Mouse (Mus musculus): ENCODE data around the gene Kif4. TPM values are rescaled to one million over a fixed set of nuclear protein-coding genes. Genes with fewer than 3 reads are reported as not detected.

The Kif4 gene
- total RNA-seq, 2 experiments from 2014 or later: 29.3 to 32.1 TPM

DNA sequence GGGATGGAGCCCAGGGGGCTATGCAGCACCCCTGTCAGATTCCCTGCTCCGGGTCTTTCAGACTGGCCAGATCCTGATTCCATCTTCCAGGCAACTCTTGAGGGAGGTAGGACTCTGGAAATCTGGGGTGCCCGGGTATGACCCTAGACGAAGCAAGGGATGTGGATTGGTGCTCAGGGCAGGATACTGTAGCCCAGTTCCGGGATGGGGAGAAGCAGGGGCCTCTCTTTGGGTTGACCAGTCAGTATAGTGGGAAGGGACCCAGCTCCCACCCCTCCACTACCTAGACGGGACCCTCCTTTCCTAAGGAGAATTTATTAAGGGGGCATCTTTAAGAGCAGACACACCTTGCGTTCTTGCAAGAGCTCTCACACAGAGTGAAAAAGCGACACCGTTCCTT lies 104.7 kb downstream of the Kif4 start:
- DNase-seq: no peak

DNA sequence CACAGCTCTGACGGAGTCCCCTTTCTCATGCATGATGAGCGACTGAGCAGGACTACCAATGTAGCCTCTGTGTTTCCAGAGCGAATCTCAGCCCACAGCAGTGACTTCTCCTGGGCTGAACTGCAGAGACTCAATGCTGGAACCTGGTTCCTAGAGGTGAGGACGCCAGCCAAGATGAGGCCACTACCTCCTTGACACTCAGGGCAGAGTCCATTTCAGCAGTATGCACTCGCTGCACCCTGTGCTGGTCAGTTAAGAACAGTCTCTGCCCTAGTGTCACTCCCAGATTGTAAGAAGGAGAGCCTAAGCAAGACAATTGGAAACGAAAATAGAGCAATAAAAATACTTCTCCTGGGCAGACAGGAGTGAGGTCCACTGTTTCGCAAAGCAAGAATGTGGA lies 108.8 kb downstream of the Kif4 start:
- no peak for DNase-seq

DNA sequence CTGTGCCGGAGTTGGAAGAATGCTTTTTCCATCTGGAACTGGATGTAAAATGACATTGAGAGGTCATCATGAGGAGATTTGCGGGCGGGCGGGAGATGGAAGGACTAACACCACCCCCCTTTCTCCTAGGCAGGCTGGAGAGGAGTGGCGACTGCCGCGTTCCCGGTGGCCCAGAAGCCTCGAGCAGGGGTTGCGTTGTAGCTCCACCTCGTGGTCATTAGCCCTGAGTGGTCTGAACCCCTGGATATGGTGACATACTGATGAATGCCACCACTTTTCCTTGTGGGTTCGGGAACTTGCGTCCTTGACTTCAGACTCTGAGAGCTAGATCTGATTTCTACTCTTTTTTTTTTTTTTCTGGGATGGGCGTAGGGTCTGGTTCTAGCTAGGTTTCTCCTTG lies 113.4 kb downstream of the Kif4 start:
- DNase-seq: peak; percentile 78

DNA sequence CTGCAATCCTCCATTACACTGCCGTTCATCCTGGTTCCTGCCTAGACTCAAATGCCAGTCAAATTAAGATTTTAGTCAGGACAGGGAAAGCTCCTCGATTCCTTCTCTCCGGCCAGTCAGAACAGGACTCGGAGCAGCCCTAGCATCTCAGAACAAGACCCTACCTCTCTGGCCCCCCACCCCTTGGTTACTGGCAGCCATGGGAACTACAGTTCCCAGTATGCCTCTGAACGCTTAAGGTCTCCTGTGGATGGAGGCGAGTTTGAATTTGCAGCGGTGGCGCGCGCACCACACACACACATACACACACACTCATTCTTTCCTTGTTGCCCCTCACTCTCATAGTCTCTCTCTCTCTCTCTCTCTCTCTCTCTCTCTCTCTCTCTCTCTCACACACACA lies 113.9 kb downstream of the Kif4 start:
- DNase-seq: no peak

DNA sequence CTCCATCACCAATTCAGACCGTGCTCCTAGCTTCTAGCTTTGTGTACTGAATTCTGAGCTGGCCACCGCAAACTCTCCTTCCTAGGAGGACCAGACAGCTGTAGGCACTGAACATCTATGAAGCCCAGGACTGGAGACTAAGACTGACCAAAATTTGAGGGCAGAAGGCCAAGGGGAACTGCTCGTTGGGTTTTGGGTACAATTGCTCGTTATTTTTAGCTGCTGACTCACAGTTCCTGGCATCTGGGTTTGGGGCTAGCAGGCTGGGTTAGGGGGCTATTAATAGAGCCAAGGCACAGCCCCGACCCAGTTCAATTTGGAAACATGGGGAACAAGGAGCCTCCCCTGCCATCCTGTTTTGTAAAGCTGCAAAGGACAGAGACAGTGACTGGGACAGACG lies 115.2 kb downstream of the Kif4 start:
- DNase-seq: peak; percentile 51

DNA sequence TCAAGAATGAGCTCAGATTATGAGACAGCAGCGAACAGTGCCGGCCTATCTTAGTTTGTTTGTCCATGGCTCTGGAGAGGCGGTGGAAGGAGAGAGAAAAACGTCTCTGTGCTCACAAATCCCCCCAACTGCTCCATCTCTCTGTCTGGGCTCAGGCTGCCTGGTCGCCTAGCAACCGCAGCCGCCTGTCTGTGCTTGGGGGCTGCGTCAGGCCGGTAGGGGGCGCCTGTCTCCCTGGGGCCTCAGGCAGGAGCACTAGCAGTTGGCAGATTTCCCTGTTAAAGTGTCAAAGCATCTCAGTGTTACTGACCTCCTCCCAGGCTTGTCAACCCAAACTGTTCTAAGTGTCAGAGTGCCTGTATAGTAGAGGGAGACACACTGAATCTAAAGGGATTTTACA lies 116.4 kb downstream of the Kif4 start:
- peak; percentile 81 for DNase-seq

DNA sequence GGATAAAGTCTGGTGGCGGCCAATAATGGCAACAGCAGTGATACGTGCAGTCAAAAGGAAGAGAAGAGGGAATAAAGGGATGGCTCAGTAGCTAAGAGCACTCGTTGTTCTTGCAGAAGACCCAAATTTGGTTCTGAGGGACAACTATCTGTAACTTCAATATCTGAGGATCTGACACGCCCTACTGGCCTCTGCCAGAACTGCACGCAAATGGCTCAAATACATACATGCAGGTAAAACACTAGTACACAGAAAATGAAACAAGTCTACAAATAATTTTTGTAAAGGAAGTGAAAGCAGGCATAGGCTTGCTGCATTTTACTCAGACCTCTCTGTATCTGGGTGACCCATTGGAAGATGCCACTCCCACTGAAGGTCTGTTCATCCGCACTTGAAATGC lies 140.3 kb downstream of the Kif4 start:
- no peak for DNase-seq

DNA sequence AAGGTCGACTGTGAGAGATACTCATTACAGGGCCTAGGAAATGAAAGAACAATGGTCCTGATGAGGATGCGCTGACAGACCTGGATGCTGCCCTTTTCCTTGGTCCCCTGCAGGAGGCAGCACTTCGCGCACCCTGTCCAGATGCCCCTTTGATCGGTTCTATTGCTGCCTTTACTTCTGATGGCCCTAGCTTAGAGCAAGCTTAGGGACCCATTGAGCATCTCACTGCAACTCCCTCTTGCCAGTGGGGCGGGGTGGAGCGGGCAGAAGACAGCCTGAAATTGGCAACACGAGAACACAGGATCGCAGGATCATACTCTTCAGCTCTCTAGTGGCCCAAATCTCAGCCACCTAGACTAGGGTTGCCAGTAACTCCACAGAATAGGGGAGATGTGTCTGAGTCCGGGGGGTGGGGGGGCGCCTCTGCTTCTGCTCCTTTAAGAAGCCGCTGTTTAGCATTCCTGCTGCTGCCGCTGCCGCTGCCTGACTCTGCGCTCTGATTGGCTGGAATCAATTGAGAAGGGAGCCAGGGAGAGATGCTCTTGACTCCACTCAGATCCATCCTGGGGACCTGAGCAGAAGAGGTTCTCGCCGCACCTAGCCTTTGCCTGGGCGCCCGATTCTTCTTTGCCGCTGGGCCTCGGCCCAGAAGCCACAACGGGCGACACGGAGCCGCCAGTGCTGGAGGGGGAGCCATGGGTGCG lies 141.8 kb downstream of the Kif4 start, which contains the start of gene Dlg3:
Dlg3 (plus strand) TSS at position 542 of the 704 bp plus-strand sequence.
- DNase-seq: peak; percentile 39

DNA sequence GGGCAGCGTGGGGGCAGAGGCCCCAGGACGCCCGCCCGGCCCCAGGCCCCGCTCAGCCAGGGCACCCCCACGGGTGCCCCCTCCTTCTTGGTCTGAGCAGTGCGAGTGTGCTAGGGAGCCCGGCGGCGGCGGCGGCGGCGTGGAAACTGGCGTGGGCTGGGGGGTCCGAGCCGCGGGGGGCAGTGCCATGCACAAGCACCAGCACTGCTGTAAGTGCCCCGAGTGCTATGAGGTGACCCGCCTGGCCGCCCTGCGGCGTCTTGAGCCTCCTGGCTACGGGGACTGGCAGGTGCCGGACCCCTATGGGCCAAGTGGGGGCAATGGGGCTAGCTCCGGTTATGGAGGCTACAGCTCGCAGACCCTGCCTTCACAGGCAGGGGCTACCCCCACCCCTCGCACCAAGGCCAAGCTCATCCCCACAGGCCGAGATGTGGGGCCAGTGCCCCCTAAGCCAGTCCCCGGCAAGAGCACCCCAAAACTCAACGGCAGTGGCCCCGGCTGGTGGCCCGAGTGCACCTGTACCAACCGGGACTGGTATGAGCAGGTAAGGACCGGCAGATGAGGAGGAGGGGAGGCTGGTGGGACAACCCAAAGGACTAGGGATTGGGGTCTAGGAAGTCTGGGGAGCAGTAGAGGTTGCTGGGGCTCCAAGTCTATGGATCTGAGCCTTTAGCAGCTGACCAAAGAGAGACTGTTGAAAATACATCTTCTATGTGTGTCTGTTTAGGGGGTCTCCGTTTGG lies 142.5 kb downstream of the Kif4 start:
- no peak for DNase-seq

DNA sequence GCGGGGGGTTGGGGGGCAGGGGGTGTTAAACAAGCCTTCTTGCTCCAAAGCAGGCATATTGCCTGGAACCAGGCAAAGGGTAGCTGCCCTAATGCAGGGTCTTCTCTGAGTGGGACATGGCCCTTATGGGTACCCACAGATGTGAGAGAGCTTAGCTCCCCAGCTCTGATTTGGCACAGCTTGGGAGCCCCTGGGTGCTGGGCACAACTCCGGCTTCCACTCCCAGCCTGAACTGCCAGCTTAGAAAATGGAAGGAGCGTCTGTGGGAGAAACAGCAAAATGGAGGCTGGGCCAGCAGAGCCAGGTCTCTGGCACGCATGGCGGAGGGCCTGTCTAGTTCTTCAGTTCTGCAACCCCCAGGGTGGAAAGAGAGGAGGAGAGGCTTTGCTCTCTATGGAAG lies 143.7 kb downstream of the Kif4 start:
- no peak for DNase-seq

DNA sequence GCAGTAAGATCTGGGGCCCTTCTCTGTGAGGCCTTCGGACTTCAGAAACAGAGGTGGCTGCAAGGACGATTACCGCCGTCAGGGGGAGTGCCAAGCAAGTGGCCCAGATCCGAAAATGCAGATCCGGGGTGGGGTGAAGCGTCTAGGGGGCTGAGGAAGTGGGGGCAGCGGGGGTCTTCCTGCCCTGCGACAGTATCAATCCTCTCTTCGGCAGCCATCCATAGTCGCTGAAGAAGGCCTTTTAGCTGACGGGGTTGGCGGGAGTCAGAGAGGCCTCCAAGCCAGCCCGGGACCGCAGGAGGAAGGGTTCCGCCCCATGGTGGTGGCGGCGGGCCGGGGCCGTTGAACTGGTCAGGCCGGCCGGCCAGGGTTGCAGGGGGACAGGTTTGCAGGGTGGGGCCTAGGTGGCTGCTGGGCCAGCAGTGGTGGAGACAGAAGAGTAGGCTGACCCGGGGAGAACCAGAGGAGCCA lies 148.8 kb downstream of the Kif4 start:
- DNase-seq: peak; percentile 73

DNA sequence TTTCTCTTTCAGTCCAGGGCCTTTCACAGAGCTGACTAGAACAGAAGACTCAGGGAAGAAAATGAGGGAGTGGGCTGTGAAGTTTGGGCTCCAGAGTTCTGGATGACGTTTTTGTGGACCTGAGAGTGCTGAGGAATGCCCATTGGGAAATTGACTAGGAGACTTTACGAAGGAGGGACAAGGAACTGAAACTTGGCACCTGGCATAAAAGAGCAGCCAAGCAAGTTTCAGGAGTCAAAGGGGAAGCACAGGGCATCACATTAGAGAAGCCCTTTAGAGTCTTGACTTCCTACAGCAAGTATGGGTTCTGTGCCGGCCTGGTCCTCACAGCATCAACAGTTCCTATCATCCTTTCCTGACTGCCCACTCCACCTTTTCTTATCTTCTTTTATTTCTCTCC lies 149.9 kb downstream of the Kif4 start:
- DNase-seq: no peak

DNA sequence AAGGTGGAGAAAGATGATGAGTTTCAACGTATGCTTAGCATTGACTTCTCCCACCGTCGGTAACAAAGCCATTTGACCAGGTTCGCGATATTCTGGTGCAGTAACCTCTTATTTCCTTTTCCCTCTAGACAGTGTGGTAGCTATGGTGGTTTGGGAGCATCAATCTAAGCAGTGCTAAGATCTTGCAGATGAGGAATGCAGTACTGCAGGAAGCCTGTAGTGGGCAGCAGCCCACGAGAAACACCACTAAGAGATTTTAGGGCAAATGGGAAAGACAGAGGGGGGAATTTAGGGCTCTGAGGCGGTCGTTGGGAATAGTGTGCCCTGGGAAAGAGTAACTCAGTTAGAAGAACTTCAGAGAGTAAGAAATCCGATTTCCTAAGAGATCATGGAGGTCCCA lies 151.0 kb downstream of the Kif4 start:
- DNase-seq: peak; percentile 64

Other genes with a start within 250 kb of the Kif4 start
- not detected for gene Otud6a, start 196.7 kb upstream of the Kif4 start, total RNA-seq (2021)
- gene Awat2, start 183.0 kb upstream of the Kif4 start, total RNA-seq (2021): not detected
- gene Igbp1, start 131.4 kb upstream of the Kif4 start, total RNA-seq (2021): 10 to 100 TPM; 44.6 to 46.4 TPM
- not detected for gene Dgat2l6, start 100.9 kb upstream of the Kif4 start, total RNA-seq (2021)
- gene Awat1, start 53.5 kb upstream of the Kif4 start, total RNA-seq (2021): not detected
- gene P2ry4, start 30.9 kb upstream of the Kif4 start, total RNA-seq (2021): not detected
- gene Arr3, start 20.2 kb upstream of the Kif4 start, total RNA-seq (2021): not detected
- 10 to 100 TPM; 36.5 to 42.0 TPM for gene Pdzd11, start 831 bp downstream of the Kif4 start, total RNA-seq (2021)
- gene Gdpd2, start 104.1 kb downstream of the Kif4 start, total RNA-seq (2021): under 1 TPM; 0.32 to 0.41 TPM
- 1 to 10 TPM; 4.6 to 5.3 TPM for gene Dlg3, start 142.0 kb downstream of the Kif4 start, total RNA-seq (2021)

Measured in heart, postnatal 4 days (tissue).